Mouse (Mus musculus): ENCODE results near the gene Trio. TPM values are rescaled to one million over a fixed set of nuclear protein-coding genes. Genes with fewer than 3 reads are reported as not detected.

Trio gene
- polyA plus RNA-seq, 1 experiment from 2014 or later = 32.9 TPM

DNA sequence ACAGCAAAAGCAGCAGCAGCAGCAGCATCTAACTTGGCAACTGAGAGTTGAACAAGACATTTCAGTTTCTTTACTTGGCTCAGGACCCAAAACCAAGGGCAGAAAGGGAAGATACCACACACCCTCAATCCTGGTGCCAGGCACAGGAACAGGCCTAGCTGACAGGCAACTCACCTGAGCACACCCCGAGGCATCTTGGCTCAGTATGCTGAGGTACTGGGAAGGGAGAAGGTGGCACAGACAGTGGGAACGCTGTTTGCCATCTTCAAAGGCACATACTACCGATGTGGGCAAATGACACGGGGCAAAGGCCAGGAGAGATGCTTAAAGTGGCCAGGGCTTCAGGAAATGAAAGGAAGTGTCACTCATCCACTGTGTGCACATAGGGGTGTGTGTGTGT, 85.6 kb downstream of the Trio start:
- WGBS = 83% methylated on average over 4 of the region's 4 CpGs
- H3K9ac ChIP-seq = no peak overlapping the region
- H3K36me3 ChIP-seq = no peaks in the 10 kb centered on the region
- H3K27me3 ChIP-seq = no peaks in the 10 kb centered on the region
- H3K9me3 ChIP-seq = no peaks in the 10 kb centered on the region
- no peak overlapping the region for H3K4me2 ChIP-seq
- no peak overlapping the region for H3K27ac ChIP-seq (replicated peaks)
- no peak overlapping the region for H3K4me3 ChIP-seq
- peaks cover 91% of the 10 kb centered on the region for H3K4me1 ChIP-seq (replicated peaks)
- no peak for ATAC-seq (ENCODE audit: low read depth)

DNA sequence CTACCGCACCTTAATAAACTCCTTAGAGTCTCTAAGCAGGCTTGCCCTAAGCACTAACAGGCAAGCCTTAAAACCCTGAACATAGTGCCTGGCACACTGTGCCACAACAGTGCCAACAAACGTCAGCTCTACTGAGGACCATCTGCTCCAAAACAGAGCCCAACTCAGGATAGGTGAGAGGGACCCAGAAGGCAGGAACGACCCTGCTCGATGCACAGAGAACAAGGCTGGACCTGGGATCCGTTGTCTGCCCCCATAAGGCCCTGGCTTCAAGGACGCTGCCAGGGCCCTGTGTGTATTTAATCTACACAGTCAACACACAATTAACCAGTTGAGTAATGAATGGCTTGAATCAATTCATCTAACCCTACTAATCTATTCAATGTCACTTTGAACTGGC, 86.8 kb downstream of the Trio start:
- peaks cover 79% of the 10 kb centered on the region for H3K4me1 ChIP-seq (replicated peaks)
- 43% methylated on average over 6 of the region's 6 CpGs for WGBS
- H3K4me3 ChIP-seq = no peak overlapping the region
- peak overlapping the region; percentile 66 for H3K4me2 ChIP-seq
- H3K9ac ChIP-seq = peak overlapping the region; percentile 77
- ATAC-seq (ENCODE audit: low read depth) = no peak
- H3K27me3 ChIP-seq = no peaks in the 10 kb centered on the region
- no peaks in the 10 kb centered on the region for H3K36me3 ChIP-seq
- peak overlapping the region; percentile 96 for H3K27ac ChIP-seq (replicated peaks)
- no peaks in the 10 kb centered on the region for H3K9me3 ChIP-seq

DNA sequence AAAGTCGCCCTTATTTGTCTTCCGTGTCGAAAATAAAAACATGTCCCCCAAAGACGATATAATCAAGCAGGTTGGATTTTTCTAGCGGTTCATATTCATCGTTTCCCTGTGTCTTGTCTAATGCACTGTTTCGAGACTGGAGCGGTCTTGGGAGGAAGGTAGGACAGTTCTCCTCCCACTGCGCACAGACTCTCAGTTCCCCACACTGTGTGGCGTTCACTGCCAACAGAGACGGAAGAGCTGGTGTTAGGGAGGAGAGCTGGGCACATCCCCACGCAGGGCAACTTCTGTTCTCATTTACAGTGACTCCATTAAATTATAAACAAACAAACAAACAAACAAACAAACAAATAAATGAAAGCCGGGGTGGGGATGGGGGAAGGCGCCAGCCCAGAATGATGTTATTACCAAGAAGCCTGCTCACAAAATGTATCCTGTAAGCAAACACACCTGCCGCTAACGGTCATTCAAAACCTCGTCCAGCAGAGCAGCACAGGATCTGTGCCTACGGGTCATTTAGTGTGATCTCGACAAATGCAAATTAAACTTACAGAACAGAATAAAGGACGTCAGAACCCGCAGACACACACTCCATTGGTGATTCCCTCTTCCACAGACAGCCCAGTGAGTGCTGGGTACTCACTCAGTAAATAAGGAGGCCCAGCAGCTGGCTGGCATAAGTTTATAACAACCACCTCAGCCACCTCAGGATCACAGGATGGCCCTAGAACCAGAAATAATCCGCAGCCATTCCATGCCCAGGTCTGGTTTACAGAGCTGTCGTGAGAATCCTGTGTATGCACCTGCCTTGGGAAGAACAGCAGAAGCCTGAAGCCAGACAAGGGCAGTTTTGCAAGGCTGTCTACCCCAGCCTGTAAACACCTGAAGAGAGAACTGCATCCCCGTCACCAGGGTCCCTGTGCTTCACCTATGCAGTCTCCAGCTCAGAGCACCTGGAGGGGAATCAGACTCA, 87.5 kb downstream of the Trio start:
- Histone ChIP-seq H3K4me3 (peak overlapping the region; percentile 35), H3K36me3 (no peaks in the 10 kb centered on the region), H3K27me3 (no peaks in the 10 kb centered on the region), H3K27ac (replicated peaks) (peak overlapping the region; percentile 96), H3K9ac (peak overlapping the region; percentile 77), H3K4me2 (peak overlapping the region; percentile 66), H3K4me1 (replicated peaks) (peaks cover 72% of the 10 kb centered on the region), H3K9me3 (no peaks in the 10 kb centered on the region)
- peak; percentile 87 for ATAC-seq (ENCODE audit: low read depth)
- 12% methylated on average over 24 of the region's 24 CpGs for WGBS

DNA sequence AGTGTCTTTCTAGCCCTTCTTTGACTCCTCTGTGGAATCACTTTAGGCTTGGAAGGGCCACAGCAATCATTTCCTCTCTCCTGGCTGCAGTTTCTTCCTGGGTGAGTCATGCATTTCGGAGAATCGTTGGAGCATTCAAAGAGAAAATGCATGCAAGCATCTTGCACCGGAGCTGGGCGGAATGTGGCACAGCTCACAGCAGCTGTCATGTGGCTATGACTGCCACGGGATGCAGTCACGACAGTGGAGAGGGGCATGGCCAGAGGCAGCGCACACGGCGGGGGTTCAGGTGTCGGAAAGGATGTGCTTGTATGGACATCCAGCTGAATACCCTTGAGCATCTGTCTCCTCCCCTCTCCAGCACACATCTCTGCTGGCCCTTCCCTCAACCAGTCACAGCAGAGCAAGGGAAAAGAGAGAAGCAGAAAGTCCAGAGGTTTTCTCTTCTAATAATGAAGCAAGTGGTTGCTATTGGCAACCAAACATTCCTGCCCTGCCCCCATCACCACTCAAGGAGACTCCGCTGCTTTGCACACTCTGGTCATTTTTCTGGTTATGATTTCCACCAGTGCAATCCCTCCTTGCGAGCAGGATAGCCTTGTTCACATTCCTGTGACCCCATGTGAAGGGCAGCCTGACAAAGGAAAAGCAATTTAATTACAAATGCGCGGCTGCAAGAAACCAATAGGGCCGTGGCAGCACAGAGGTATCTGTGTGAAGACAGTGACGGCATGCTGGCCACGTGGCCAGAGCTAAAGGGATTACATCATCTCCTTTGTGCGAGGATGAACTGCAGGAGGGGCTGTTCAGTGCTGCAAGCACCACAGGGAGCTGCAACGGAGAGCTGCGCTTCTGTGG, 88.4 kb downstream of the Trio start:
- peak overlapping the region; percentile 96 for H3K27ac ChIP-seq (replicated peaks)
- 4% methylated on average over 20 of the region's 20 CpGs for WGBS
- no peaks in the 10 kb centered on the region for H3K36me3 ChIP-seq
- peak; percentile 97 for ATAC-seq (ENCODE audit: low read depth)
- H3K4me3 ChIP-seq = peak overlapping the region; percentile 35
- H3K9ac ChIP-seq = peak overlapping the region; percentile 77
- no peaks in the 10 kb centered on the region for H3K9me3 ChIP-seq
- H3K4me1 ChIP-seq (replicated peaks) = peaks cover 63% of the 10 kb centered on the region
- peak overlapping the region; percentile 66 for H3K4me2 ChIP-seq
- H3K27me3 ChIP-seq = no peaks in the 10 kb centered on the region

DNA sequence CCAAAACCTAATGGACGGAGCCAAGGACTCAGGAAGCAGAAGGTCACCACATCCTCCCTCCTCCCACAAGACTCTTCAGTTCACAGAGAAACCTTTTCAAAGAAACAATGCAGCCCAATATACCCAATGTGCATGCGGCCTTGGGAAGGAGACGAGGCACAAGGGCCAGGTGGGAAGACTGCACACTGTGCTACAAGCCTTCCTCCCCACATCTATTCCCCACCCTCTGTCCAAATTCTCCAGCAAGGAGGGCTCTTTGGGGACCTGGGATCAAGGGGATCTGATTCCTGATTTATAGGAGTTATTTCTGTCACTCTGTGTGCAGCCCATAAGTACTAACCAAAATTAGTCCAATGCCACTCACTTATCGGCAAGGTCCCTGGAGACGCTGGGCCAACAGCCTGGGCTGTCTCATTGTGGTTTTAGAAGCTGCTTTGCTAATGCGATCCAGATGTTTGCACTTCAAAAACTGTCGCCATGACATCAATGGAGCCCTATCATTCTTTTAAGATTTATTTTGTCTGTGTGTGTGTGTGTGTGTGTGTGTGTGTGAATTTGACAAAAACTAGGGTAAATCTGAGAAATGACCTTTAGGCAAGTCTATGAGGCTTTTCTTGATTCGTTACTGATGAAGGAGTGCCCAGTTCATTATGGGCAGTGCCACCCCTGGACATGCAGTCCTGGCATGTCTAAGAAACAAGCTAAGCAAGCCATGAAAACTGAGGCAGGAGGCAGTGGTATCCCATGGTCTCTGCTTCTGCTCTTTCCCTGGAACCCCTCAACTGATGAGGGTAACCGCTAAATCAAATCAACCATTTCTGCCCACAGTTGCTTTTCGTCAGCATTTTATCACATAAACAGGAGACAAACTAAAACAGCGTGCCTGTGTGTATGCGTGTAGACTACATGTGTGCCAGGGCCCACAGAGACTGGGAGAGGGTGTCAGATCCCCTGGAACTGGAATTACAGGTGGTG, 89.6 kb downstream of the Trio start:
- 69% methylated on average over 12 of the region's 12 CpGs for WGBS
- H3K27ac ChIP-seq (replicated peaks) = peak overlapping the region; percentile 96
- peak overlapping the region; percentile 66 for H3K4me2 ChIP-seq
- peaks cover 52% of the 10 kb centered on the region for H3K4me1 ChIP-seq (replicated peaks)
- no peaks in the 10 kb centered on the region for H3K36me3 ChIP-seq
- peak; percentile 2; the same call in 1 of the 2 replicates for ATAC-seq (ENCODE audit: low read depth)
- H3K9me3 ChIP-seq = no peaks in the 10 kb centered on the region
- H3K27me3 ChIP-seq = no peaks in the 10 kb centered on the region
- H3K9ac ChIP-seq = peak overlapping the region; percentile 77
- H3K4me3 ChIP-seq = no peak overlapping the region

DNA sequence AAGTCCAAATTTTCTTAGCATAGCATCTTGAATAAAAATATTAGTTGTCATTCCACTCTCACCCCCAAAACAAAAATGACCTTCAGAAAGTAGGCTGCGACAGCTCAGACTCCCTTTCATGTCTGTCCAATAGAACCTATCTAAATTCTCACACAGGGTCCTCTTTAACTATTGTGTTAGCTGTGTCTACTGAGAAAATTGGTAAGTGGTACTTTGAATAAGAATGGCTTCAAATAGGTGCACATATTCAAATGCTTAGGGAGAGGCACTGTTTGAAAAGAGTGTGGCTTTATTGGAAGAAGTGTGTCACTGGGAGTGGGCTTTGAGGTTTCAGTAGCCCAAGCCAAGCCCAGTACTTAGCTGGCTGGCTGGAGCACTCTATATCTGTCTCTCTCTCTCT, 92.4 kb downstream of the Trio start:
- no peaks in the 10 kb centered on the region for H3K9me3 ChIP-seq
- no peak overlapping the region for H3K4me3 ChIP-seq
- no peak for ATAC-seq (ENCODE audit: low read depth)
- H3K27ac ChIP-seq (replicated peaks) = no peak overlapping the region
- no peaks in the 10 kb centered on the region for H3K27me3 ChIP-seq
- no peaks in the 10 kb centered on the region for H3K36me3 ChIP-seq
- peaks cover 38% of the 10 kb centered on the region for H3K4me1 ChIP-seq (replicated peaks)
- WGBS = 91% methylated on average over 1 of the region's 1 CpGs
- no peak overlapping the region for H3K9ac ChIP-seq
- no peak overlapping the region for H3K4me2 ChIP-seq

DNA sequence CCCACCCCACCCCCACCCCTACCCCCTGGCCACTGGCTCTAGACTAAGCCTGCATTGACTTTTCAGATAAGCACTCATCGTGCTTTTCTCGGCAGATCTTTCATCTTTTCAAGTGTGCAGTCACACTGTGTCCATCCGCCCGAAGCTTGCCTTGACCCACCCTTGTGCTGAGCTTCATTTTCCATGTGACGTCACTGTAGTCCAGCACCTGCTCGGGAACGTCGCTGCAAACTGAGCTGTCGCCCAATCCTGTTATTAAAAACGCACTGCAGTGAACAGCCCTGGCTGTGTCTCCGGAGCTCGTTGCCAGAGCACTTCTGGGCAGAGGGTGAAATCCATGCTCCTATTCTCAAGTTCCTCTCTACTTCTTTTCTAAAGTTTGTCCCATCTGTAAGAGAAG, 93.8 kb downstream of the Trio start:
- ATAC-seq (ENCODE audit: low read depth) = no peak
- Histone ChIP-seq H3K9ac (no peak overlapping the region), H3K4me2 (no peak overlapping the region), H3K36me3 (no peaks in the 10 kb centered on the region), H3K27ac (replicated peaks) (no peak overlapping the region), H3K27me3 (no peaks in the 10 kb centered on the region), H3K4me1 (replicated peaks) (peaks cover 30% of the 10 kb centered on the region), H3K4me3 (no peak overlapping the region), H3K9me3 (no peaks in the 10 kb centered on the region)
- WGBS = 88% methylated on average over 12 of the region's 12 CpGs

DNA sequence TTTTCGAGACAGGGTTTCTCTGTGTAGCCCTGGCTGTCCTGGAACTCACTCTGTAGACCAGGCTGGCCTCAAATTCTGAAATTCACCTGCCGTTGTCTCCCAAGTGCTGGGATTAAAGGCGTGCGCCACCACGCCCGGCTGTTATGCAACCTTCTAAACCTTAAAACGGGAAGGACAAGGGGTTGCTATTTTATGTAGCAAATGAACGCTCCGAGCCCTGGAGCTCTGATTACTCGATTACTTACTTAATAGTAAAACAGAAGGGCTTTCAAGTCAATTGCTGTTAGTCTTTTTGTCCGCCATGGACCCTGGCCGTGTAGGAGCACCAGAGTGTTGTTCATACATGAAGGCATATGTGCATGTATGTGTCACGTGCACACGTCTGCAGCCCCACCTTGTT, 94.2 kb downstream of the Trio start:
- Histone ChIP-seq H3K9me3 (no peaks in the 10 kb centered on the region), H3K4me2 (no peak overlapping the region), H3K4me3 (no peak overlapping the region), H3K9ac (no peak overlapping the region), H3K4me1 (replicated peaks) (peaks cover 30% of the 10 kb centered on the region), H3K36me3 (no peaks in the 10 kb centered on the region), H3K27ac (replicated peaks) (no peak overlapping the region), H3K27me3 (no peaks in the 10 kb centered on the region)
- 95% methylated on average over 14 of the region's 14 CpGs for WGBS
- no peak for ATAC-seq (ENCODE audit: low read depth)

DNA sequence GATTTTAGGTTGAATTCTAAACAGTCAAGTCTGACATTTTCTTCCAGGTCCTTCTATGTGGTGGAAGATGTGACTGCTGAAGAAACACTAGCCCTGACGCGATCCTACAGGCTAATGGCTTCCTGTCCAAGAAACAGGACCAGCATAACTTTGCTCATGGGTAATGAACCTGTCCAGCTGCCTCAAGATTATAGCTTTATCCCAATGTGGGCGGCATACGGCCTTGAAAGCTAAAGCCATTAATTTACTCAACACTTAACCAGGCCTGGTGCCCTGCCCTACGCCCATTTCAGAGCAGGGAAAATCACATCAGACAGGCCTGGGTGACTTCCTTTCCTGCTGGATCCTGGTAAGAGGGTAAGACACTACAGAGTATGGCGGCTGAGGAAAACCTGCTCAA, 98.0 kb downstream of the Trio start:
- WGBS = 86% methylated on average over 6 of the region's 6 CpGs
- no peak for ATAC-seq (ENCODE audit: low read depth)
- no peak overlapping the region for H3K9ac ChIP-seq
- peaks cover 56% of the 10 kb centered on the region for H3K4me1 ChIP-seq (replicated peaks)
- no peaks in the 10 kb centered on the region for H3K27me3 ChIP-seq
- no peak overlapping the region for H3K27ac ChIP-seq (replicated peaks)
- no peak overlapping the region for H3K4me2 ChIP-seq
- no peaks in the 10 kb centered on the region for H3K36me3 ChIP-seq
- no peaks in the 10 kb centered on the region for H3K9me3 ChIP-seq
- no peak overlapping the region for H3K4me3 ChIP-seq

DNA sequence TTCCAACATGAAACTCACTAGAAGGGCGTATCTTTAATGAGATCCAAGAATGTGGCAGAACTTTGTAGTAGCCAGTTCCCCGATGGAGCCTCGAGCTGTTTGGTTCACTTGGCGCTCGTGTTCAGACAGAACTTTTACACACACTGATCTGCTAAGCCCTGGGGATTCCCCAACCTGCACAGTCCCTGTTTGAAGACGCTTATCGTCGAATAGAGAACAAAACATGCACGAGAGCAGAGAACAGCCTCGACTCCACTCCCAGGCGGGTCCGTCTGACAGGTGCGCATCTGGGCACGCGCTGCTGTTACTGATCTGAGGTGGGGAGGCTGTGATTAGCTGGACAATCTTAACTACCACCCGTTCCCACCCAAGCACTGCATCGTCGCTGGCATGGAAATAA, 98.7 kb downstream of the Trio start:
- Histone ChIP-seq H3K27ac (replicated peaks) (no peak overlapping the region), H3K4me1 (replicated peaks) (peaks cover 62% of the 10 kb centered on the region), H3K4me3 (no peak overlapping the region), H3K27me3 (no peaks in the 10 kb centered on the region), H3K9me3 (no peaks in the 10 kb centered on the region), H3K36me3 (no peaks in the 10 kb centered on the region), H3K9ac (no peak overlapping the region), H3K4me2 (no peak overlapping the region)
- WGBS = 78% methylated on average over 18 of the region's 18 CpGs
- ATAC-seq (ENCODE audit: low read depth) = no peak

DNA sequence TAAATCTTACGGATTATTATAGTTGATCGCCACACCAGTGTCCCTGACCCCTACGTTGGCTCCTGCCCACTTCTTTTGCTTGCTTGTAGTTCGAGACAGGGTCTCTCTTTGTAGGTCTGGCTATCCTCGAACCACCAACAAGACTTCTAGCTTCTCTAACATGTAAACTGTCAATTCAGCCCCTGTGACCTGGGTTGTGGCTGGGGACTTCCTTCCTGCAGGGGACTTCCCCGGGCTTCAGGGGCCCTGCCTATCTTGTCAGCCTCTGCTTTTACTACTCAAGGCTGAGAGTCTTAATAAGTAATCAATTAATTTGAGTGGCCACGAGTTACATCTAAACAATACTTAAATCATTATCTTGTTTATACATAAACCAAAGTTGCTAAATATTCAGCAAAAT, 99.2 kb downstream of the Trio start:
- peaks cover 62% of the 10 kb centered on the region for H3K4me1 ChIP-seq (replicated peaks)
- 70% methylated on average over 7 of the region's 7 CpGs for WGBS
- no peak overlapping the region for H3K9ac ChIP-seq
- ATAC-seq (ENCODE audit: low read depth) = no peak
- no peak overlapping the region for H3K4me2 ChIP-seq
- H3K27ac ChIP-seq (replicated peaks) = no peak overlapping the region
- no peak overlapping the region for H3K4me3 ChIP-seq
- H3K9me3 ChIP-seq = no peaks in the 10 kb centered on the region
- no peaks in the 10 kb centered on the region for H3K27me3 ChIP-seq
- H3K36me3 ChIP-seq = no peaks in the 10 kb centered on the region
